Mouse (Mus musculus): ENCODE data around the gene Wdr46.
"Not testable (repeated sequence)": the region's sequence is repeated elsewhere in the genome, so short reads cannot be mapped to it uniquely, and the experiment has no call there.

Gene Wdr46

DNA sequence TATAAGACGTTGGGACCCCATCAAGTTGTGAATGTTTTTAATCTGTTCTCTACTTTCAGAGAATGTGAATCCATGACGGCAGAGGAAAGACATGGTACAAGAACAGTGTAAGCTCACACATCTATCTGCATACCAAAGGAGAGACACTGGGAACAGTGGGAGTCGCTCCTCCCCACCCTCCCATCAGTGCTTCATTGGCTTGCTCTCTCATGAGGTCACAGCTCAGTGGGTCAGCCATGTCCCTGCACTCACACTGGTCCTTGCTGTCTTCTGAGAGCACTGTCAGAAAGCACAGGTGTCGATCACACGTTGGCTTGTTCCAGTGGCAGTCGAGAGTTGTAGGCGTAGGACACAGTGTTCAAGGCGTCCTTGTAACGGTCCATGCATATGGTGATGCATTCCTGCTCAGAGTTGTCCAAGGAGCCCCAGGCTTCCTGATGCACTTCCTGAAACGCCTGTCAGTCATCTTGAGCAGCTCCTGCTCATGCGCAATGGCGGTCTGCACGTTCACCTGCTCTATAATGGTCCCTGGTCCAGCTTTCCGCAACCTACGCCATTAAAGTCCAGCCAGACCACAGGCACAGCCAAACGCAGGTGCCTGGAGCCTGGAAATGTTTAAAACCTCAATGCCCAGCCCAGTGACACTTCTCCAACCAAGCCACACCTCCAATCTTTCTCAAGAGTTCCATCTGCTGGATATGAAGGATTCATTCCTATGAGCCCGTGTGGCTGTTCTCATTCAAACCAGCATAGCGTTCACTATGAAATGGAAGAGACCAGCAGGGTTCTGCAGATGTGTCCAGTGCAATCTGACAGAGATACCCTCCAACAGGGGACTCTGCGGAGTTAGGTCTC lies 39.9 kb downstream of the Wdr46 start:
- DNase-seq = no peak

DNA sequence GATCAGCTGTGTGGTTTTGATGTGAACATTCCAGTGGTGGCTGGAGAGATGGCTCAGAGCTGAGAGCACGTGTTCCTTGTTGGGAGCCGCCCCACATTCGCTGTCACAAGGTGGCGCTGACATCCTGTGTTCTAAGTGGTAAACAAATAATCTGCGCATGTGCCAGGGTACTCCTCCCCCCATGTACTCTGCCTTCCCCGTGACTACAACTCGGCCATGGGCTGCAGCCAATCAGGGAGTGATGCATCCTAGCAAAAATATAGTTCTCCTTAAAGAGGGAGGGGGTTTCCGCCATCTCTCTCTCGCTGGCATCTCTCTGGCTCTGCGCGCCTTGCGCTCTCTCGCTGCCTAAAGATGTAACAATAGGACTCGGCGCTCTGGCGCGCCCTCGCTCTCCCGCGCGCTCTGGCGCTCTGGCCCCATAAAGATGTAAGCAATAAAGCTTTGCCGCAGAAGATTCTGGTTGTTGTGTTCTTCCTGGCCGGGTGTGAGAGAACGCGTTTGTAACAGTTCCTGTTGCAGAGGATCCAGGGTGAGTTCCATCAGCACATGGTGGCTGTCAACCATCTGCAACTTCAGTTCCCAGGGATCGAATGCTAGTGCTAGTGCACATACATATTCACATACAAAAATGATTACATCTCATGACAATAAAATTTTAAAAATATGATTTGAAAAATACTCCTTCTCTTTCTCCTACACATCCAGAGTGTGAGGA lies 40.9 kb downstream of the Wdr46 start:
- peak; percentile 82 for DNase-seq

DNA sequence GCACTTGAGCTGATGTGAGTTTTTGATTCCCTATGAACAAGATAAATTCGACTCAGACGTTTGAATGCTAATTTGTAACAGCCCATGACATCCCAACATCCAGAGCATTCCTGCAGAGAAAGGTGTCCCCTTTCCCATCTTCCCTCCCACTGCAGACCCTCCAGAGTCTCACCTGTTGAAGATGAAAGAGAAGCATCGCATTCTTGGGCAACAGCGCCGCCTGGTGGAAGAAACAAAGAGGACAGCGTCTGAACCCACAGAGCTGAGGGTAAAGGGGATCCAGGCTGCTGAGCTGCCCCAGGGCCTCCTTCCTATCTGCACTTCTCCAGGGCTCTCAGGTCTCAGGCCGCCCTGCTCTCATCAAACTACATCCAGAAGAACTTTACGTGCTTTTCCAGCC lies 41.7 kb downstream of the Wdr46 start:
- peak; percentile 71 for DNase-seq

DNA sequence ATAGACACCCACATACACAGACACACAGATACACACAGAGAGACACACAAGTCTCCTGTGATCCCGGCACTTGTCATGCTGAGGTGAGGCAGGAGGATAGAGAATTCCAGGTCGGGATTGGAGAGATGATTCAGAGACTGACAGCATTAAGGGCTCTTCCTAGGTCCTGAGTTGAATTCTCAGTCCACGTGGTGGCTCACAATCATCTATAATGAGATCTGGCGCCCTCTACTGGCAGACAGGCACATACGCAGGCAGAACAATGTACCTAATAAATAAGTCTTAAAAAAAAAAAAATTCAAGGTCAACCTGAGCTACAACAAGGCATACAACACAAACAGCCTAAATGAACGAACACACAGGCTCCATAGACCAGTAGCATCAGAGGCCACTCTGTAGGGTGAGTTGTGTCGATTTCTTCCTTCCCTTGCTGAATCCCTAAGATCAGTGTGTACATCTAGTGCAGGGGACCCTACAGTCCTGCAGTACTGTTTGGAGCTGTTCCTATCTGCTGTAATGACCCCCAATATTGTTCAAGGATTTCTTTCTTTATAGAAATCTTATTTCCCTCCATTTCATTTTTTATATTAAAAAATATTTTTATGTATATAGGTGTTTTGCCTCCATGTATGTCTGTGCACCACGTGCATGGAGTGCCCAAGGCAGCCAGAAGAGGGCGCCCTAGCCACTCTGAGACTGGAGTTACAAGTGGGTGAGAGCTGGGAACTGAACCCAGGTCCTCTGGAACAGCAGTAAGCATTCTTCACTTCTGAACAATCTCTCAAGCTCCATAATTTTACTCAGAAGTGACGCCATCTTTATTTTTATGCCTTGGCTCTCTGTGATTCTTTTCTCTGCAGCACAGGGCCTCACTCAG lies 51.6 kb downstream of the Wdr46 start:
- DNase-seq = peak; percentile 65

DNA sequence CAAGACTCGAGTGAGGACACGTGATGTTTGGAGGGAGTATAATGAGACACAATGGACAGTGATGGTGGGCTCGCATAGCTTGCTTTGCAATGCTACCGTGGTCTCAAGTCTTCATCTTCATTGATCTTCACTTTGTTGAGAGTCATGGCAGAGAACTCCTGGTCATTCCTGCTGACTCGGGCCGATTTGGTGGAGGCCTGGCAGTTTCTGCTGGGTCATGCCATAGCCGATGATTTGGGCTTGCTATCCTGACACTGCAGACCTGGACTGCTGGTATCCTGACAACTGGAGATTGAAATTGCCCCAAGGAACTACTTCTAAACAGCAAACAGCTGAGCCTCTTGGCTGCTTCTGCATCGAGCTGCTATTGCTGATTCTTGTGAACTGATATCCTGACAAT lies 54.5 kb downstream of the Wdr46 start:
- DNase-seq = no peak

DNA sequence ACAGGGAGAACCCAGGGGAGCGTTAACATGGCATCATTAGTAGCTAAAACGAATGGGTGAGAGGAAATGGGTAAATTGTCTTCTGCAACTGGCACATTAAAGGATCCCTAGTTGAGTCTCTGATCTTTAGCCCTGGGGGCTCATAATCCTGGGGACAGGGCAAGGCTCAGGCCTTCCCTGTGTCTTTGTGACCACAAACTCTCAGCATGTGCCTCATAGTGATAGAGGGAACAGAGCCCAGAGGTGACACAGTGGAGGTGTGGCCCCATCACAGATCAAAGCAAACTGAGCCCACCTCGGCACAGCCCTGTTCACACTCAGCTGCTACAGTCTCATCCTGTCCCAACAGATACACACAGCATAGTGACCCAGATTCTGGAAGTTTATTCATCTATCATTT lies 55.2 kb downstream of the Wdr46 start:
- DNase-seq = no peak

DNA sequence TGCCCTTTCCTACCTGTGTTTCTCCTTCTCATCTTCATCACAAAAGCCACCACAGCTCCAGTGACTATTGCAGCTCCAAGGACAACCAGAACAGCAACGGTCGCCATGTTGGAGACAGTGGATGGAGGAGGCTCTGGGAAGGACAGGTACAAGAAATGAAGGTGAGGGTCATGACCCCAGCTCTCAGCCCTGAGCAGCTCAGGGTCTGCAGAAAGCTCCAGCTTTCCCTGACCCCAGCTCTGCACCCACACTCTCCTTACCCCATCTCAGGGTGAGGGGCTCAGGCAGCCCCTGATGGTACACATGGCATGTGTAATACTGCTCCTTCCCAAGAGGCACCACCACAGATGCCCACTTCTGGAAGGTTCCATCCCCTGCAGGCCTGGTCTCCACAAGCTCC lies 56.6 kb downstream of the Wdr46 start:
- not testable (repeated sequence) for DNase-seq

DNA sequence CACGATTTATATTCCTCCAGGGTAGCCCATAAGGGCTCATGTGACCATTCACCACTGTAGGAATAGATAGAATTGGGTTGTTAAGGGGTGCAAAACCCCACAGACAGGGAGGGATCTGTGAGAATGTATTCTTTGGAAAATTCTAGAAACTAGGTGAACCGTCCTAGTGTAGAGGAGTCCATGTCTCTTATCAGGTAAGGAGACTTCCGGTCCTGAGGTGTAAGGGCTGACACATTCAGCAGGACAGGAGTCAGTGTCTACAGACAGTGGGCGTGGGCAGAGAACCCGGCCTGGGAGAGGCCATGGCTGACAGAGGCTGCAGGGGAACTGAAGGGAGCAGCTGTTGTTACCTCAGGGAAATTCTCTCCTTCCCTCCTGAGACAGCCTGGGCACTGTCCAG lies 58.2 kb downstream of the Wdr46 start:
- not testable (repeated sequence) for DNase-seq
